Mouse (Mus musculus) CH12.LX (cell line): Measurements from ENCODE around the gene Bzw2. TPM values are rescaled to one million over a fixed set of nuclear protein-coding genes. Genes with fewer than 3 reads are reported as not detected.

ENCODE experiments used
- DNase-seq: peaks from one replicate; pipeline ENCODE4 v3.0.0-alpha.2; 2013; ENCODE audit errors: extremely low read depth
- H3K27ac ChIP-seq: 2 replicates; pipeline ENCODE4 v1.5.1; 2012; ENCODE audit warnings: low read depth, mild to moderate bottlenecking, control low read depth, moderate library complexity; ENCODE audit not compliant: insufficient read depth
- H3K27me3 ChIP-seq: replicated peaks from 2 replicates; pipeline ENCODE3; 2012; ENCODE audit warnings: inconsistent platforms
- H3K36me3 ChIP-seq, 2 experiments: replicated peaks in 1 of 2; 2 replicates each; pipeline versions ENCODE3 to v1.6.1; 2012; ENCODE audit warnings: inconsistent platforms in 1 of 2, low read length in 1 of 2, mild to moderate bottlenecking in 1 of 2, mixed read lengths in 1 of 2, moderate library complexity in 1 of 2; ENCODE audit not compliant: control insufficient read depth in 1 of 2, insufficient read depth in 1 of 2
- H3K4me1 ChIP-seq, 2 experiments: 2 replicates each; pipeline ENCODE4 v1.6.1; 2012; ENCODE audit warnings: inconsistent platforms in 1 of 2, moderate library complexity in 1 of 2; ENCODE audit not compliant: insufficient read depth in 2 of 2, control insufficient read depth in 1 of 2
- H3K4me2 ChIP-seq: 2 replicates; pipeline ENCODE4 v1.6.1; 2012; ENCODE audit warnings: low read depth, mild to moderate bottlenecking, control low read depth; ENCODE audit not compliant: poor library complexity, insufficient read depth, severe bottlenecking
- H3K4me3 ChIP-seq, 3 experiments: fragments of 150-350 bp in 1 of 3; sonication (generic) in 1 of 3; replicated peaks in 1 of 3; 2 replicates each; pipeline versions ENCODE3 to v1.5.1; 2011 to 2012; ENCODE audit warnings: low read depth in 2 of 3, low read length in 2 of 3, mild to moderate bottlenecking in 2 of 3, moderate library complexity in 2 of 3, control low read depth in 1 of 3, improper control_type of control experiment in 1 of 3, inconsistent platforms in 1 of 3, mixed read lengths in 1 of 3; ENCODE audit not compliant: poor library complexity in 1 of 3
- H3K79me2 ChIP-seq: replicated peaks from 2 replicates; pipeline ENCODE4 v1.6.1; 2012; ENCODE audit warnings: mild to moderate bottlenecking, moderate library complexity; ENCODE audit not compliant: control insufficient read depth, poor library complexity, insufficient read depth, severe bottlenecking; ENCODE audit errors: extremely low read depth
- H3K9ac ChIP-seq: 2 replicates; pipeline ENCODE4 v1.6.1; 2012; ENCODE audit warnings: low read depth, mild to moderate bottlenecking, control low read depth, moderate library complexity; ENCODE audit not compliant: insufficient read depth
- H3K9me3 ChIP-seq: replicated peaks from 2 replicates; pipeline ENCODE3; 2012; ENCODE audit warnings: low read length, inconsistent platforms, mixed read lengths
- BHLHE40 ChIP-seq: IDR thresholded peaks from 2 replicates; pipeline ENCODE4 v1.6.1; 2011; ENCODE audit warnings: mild to moderate bottlenecking, low read depth, low read length, improper control_type of control experiment
- CHD1 ChIP-seq: IDR thresholded peaks from 2 replicates; pipeline ENCODE4 v1.6.1; 2012; ENCODE audit warnings: low read depth, low read length, improper control_type of control experiment, inconsistent platforms
- CHD2 ChIP-seq: IDR thresholded peaks from 2 replicates; pipeline ENCODE4 v1.6.1; 2011; ENCODE audit warnings: low read length, improper control_type of control experiment
- E2F4 ChIP-seq: IDR thresholded peaks from 2 replicates; pipeline ENCODE4 v1.6.1; 2011; ENCODE audit warnings: low read depth, low read length, improper control_type of control experiment; ENCODE audit not compliant: insufficient replicate concordance
- ELF1 ChIP-seq: IDR thresholded peaks from 2 replicates; pipeline ENCODE4 v1.6.1; 2014; ENCODE audit warnings: low read depth, mild to moderate bottlenecking, inconsistent platforms, low read length, improper control_type of control experiment
- ETS1 ChIP-seq: conservative IDR thresholded peaks from 2 replicates; pipeline ENCODE4 v1.6.1; 2012; ENCODE audit warnings: low read depth, mild to moderate bottlenecking, inconsistent platforms, low read length, improper control_type of control experiment, moderate library complexity
- GABPA ChIP-seq: IDR thresholded peaks from 2 replicates; pipeline ENCODE4 v1.6.1; 2012; ENCODE audit warnings: low read depth, low read length, improper control_type of control experiment, inconsistent platforms; ENCODE audit not compliant: insufficient replicate concordance
- IRF4 ChIP-seq: IDR thresholded peaks from 2 replicates; pipeline ENCODE4 v1.6.1; 2014; ENCODE audit warnings: low read depth, mild to moderate bottlenecking, inconsistent platforms, low read length, improper control_type of control experiment
- JUND ChIP-seq: conservative IDR thresholded peaks from 2 replicates; pipeline ENCODE4 v1.6.1; 2011; ENCODE audit warnings: low read depth, low read length, improper control_type of control experiment
- KAT2A ChIP-seq: IDR thresholded peaks from 2 replicates; pipeline ENCODE4 v1.6.1; 2012; ENCODE audit warnings: low read length, improper control_type of control experiment, inconsistent platforms; ENCODE audit not compliant: insufficient replicate concordance
- MAFK ChIP-seq: IDR thresholded peaks from 2 replicates; pipeline ENCODE4 v1.6.1; 2011; ENCODE audit warnings: low read length, improper control_type of control experiment; ENCODE audit not compliant: insufficient replicate concordance
- NRF1 ChIP-seq: IDR thresholded peaks from 2 replicates; pipeline ENCODE4 v1.6.1; 2014; ENCODE audit warnings: low read depth, mild to moderate bottlenecking, inconsistent platforms, low read length, improper control_type of control experiment, moderate library complexity
- PAX5 ChIP-seq: IDR thresholded peaks from 2 replicates; pipeline ENCODE4 v1.6.1; 2012; ENCODE audit warnings: low read length, inconsistent platforms, mixed read lengths
- POLR2AphosphoS2 ChIP-seq: IDR thresholded peaks from 2 replicates; pipeline ENCODE4 v1.6.1; 2011; ENCODE audit warnings: low read depth, low read length, improper control_type of control experiment
- RCOR1 ChIP-seq: conservative IDR thresholded peaks from 2 replicates; pipeline ENCODE4 v1.6.1; 2012; ENCODE audit warnings: low read depth, mild to moderate bottlenecking, inconsistent platforms, low read length, improper control_type of control experiment
- TBP ChIP-seq: conservative IDR thresholded peaks from 2 replicates; pipeline ENCODE4 v1.6.1; 2011; ENCODE audit warnings: low read depth, low read length, improper control_type of control experiment
- UBTF ChIP-seq: IDR thresholded peaks from 2 replicates; pipeline ENCODE4 v1.6.1; 2012; ENCODE audit warnings: low read depth, mild to moderate bottlenecking, inconsistent platforms, low read length, improper control_type of control experiment, moderate library complexity
- ZC3H11A ChIP-seq: IDR thresholded peaks from 2 replicates; pipeline ENCODE4 v1.6.1; 2012; ENCODE audit warnings: low read depth, mild to moderate bottlenecking, inconsistent platforms, low read length, improper control_type of control experiment
- ZKSCAN1 ChIP-seq: IDR thresholded peaks from 2 replicates; pipeline ENCODE4 v1.6.1; 2012; ENCODE audit warnings: low read depth, inconsistent platforms, low read length, improper control_type of control experiment, borderline replicate concordance
- ZNF384 ChIP-seq: IDR thresholded peaks from 2 replicates; pipeline ENCODE4 v1.6.1; 2012; ENCODE audit warnings: low read depth, low read length, improper control_type of control experiment, inconsistent platforms
- dilution Hi-C: fragments of 300-500 bp; cut with MboI; formaldehyde crosslinking; loops from 2 replicates; pipeline ENCODE4 v1.14.3; 2020; ENCODE audit warnings: low sequenced_read_pairs; ENCODE audit not compliant: extremely low pct_unique_long_range_greater_than_20kb, extremely low pct_ligation_motif_present
- in situ Hi-C: fragments of 300-500 bp; cut with MboI; formaldehyde crosslinking; loops from 3 replicates; pipeline ENCODE4 v1.14.3; 2019; ENCODE audit warnings: low sequenced_read_pairs, low pct_ligation_motif_present, low pct_unique_long_range_greater_than_20kb, mixed read lengths
- polyA plus RNA-seq: library from polyadenylated mRNA; unstranded; fragments of >175 nt; gene quantifications from 2 replicates; pipeline ENCODE4 v1.2.1, GENCODE M21; 2012; ENCODE audit warnings: low read depth; ENCODE audit not compliant: insufficient read length
- total RNA-seq, 2 experiments: library from RNA; depleted of rRNA; stranded (reverse); fragments of 300-350 nt in 1 of 2; fragments of >200 nt in 1 of 2; gene quantifications; 2 replicates each; pipeline ENCODE4 v1.2.3; 2012 to 2014

Gene Bzw2
- total and polyA plus RNA-seq, 3 experiments, result 161 to 424 (median 275) TPM

DNA sequence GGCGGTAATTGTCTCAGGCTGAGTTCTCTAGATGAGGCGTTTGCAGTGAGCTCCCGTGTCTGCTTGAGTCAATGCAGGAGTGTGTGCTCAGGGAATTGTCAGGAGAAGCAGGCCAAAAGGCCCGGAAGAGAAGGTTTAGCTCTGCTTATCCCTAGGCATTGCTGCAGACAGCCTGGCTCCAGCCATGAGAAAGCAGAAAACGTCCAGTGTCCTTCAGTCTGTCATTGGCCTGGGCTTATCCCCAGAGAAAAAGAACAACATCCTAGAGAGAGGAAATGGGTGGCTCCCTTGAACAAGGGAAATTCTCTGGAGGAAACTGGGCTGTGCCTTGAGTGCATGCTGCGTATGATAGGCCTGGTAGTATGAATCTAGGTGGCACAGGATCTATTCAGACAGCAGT is 24.7 kb upstream of the Bzw2 start:
- TF ChIP-seq CHD1 (no peak), KAT2A (no peak), UBTF (no peak), NRF1 (no peak), MAFK (no peak), BHLHE40 (no peak), E2F4 (no peak)
- in situ Hi-C loops, result no loop called here
- Histone ChIP-seq H3K79me2 (no peaks in the 10 kb centered on the region), H3K27ac (no peak overlapping the region), H3K4me2 (no peak overlapping the region), H3K4me3 (no peak overlapping the region), H3K36me3 (peaks cover 27 to 77% of the 10 kb centered on the region in 2 experiments), H3K27me3 (no peaks in the 10 kb centered on the region), H3K9ac (no peak overlapping the region), H3K4me1 (no peaks in the 10 kb centered on the region), H3K9me3 (no peaks in the 10 kb centered on the region)
- DNase-seq, result no peak
- dilution Hi-C loops, result no loop called here

DNA sequence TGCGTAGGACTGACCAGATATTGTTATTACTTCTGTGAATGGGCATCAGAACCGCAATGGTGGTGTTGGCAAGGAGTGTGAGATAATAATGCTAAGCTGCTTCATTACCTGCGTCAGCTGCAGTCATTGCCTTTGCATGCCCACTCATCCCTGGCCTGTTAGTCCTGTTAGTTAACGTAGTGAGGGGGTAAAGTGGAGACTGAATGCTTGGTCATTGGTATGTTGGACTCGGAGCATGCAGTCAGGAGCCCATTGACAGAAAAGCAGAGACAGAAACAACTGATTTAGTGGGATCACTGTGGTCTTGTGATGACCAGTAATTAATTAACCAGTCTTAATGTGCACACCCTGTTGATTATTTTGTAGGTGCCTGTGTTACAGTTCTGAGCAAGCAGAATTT is 19.3 kb upstream of the Bzw2 start:
- in situ Hi-C loops, result no loop called here
- Histone ChIP-seq H3K36me3 (peaks cover 15 to 77% of the 10 kb centered on the region in 2 experiments), H3K4me1 (no peaks in the 10 kb centered on the region), H3K79me2 (no peaks in the 10 kb centered on the region), H3K4me3 (no peak overlapping the region), H3K27me3 (no peaks in the 10 kb centered on the region)
- TF ChIP-seq PAX5 (no peak), ZC3H11A (no peak), NRF1 (no peak), RCOR1 (no peak), JUND (no peak), TBP (no peak), ZKSCAN1 (no peak)
- TF ChIP-seq, all 38 proteins: peak for 0
- no peak overlapping the region for H3K9ac ChIP-seq
- no peaks in the 10 kb centered on the region for H3K9me3 ChIP-seq
- H3K27ac ChIP-seq, result no peak overlapping the region
- H3K4me2 ChIP-seq, result no peak overlapping the region
- no peak for DNase-seq
- dilution Hi-C loops, result no loop called here

DNA sequence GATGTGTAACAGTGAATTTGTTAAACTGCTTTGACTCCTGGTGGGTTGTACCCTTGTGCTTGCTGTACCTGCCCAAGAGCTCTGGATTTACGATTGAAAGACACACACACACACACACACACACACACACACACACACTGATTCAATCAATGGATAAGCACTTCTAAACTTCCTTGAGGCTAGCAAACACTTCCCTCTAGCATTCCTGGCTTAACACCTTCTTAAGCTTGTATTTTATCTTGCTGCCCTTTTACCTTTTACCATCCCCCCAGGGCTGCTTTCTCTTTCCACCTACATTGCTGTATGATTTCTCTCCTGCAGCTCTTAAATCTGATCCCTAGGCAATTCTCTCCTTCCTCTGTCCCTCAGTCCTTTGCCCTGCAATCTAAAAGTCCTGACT is 7.4 kb upstream of the Bzw2 start:
- H3K4me2 ChIP-seq, result no peak overlapping the region
- H3K4me3 ChIP-seq, result no peak overlapping the region
- in situ Hi-C loops (no loop called here), dilution Hi-C loops (no loop called here)
- peaks cover under 1 to 34% of the 10 kb centered on the region in 2 experiments for H3K36me3 ChIP-seq
- TF ChIP-seq CHD2 (no peak), TBP (no peak), POLR2AphosphoS2 (no peak), ETS1 (no peak), UBTF (no peak), ZC3H11A (no peak), ELF1 (no peak), GABPA (no peak), E2F4 (no peak), ZNF384 (no peak), IRF4 (no peak), ZKSCAN1 (no peak)
- H3K79me2 ChIP-seq, result no peaks in the 10 kb centered on the region; the same call in 1 of the 2 replicates
- H3K27me3 ChIP-seq, result no peaks in the 10 kb centered on the region
- no peak overlapping the region for H3K27ac ChIP-seq
- no peak for DNase-seq
- no peak overlapping the region for H3K9ac ChIP-seq
- peaks cover 7 to 22% of the 10 kb centered on the region in 2 experiments for H3K4me1 ChIP-seq
- no peaks in the 10 kb centered on the region for H3K9me3 ChIP-seq
